Mouse (Mus musculus) cerebellum, adult 9-10 months (tissue): ENCODE measurements around the gene Tpo.

Experiments
- DNase-seq: peaks from one replicate; pipeline ENCODE4 v3.0.0; 2022

Tpo gene

GRCm38 (mm10) chr12:30069321-30069720, 63.1 kb downstream of the Tpo start:
- DNase-seq: no peak

- DNase-seq: no peak
Observed at GRCm38 (mm10) chr12:30067806-30068205, 64.6 kb downstream of the Tpo start.

GRCm38 (mm10) chr12:30062118-30062505, 70.3 kb downstream of the Tpo start:
- DNase-seq: no peak

DNA sequence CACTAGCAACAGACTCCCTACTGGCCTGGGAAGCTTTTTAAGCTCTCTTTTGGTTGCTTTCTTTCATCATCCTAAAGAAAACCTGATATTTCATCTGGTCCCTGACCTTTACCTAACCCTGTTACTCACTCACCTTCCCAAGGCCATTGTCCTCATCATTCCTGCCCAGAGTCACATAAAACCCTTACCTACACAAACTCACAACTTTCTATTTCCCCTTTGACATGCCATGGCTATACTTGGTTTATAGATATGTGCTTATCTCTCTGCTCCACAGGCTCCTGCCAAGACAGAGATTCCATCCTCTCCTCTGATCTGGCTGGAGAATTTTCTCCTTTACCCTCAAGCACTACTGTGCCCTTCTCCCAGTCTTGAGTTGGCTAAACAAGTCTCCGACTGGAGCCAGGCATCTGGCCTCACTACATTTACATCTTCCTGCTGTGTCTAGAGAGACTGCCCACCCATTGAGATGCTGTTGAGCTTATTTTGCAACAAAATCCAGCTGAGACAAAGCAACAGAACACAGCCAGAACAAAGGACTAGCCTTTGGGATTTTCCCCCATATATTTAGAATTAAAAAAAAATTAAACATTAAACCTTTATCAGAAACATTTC, 70.8 kb downstream of the Tpo start:
- DNase-seq: no peak

DNA sequence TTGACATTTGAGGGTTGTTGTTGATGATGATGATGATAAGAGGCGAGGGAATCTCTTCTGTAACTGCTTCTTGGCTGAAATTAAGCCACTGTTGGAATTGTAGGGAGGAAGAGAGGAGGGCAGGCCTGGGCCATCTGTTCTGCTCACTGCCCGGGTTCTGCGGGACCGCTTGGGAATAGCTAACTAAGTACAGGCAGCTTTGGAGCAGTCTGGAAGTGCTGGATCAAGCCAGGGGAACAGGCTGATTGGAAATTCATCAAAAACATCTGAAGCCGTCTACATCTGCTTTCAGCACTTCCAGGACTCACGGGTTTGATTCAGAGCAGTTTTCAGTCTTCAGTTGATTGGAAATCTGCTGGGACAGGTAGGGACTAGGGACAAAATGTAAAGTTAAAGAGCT, 74.4 kb downstream of the Tpo start:
- no peak for DNase-seq

DNA sequence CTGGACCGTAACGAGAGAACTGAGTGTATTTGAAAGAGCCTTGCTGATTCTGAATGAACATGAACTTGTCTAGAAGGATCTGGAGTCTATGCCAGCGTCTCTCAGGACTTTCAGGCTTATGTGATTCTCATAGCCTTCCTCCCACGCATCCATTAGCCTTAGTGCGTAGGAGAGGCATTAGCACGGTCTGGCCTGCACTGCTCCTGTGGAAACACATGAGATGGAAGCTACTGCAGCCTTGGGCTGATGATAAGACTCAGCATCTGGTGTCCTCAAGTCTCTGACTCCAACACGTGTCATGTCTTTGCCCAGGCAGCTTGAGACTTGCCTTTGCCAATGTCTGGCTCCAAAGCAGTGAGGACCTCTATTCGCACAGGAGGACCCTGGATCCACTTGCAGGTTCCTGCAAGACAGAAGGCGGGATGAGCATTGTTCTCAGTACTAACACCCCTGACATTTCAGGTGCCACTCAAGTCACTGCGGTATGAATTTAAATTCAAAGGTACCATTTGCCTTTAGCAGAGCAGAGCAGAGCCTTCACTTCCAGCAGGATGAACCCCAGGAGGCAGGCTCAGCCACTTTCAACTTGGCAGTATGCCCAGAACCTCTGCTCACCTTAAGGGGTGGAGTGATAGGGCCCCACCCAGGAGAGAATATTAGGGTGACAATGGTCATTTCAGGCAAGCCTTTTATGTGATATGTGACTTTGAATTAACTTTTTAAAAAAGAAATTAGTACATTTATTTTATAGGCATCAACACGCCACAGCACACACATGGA, 77.5 kb downstream of the Tpo start:
- DNase-seq: no peak

DNA sequence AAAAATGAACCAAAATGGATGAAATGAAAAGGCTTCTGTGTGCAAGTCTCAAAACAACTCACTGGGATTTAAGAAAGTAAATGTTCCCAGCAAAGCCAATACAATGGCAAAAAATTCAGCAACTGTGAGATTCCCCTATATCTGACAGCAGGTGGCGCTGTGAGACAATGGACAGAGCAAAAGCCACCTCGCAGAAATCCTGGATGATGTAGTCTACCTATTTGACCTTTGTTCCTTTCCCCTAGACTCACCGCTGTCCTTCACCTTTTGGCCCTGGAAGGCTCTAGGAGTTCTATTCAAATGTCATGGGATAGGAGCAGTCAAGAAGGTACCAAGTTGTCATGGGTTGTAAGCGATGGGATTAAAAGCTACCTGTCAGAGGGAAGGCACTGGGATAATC, 82.2 kb downstream of the Tpo start:
- DNase-seq: peak; percentile 55

GRCm38 (mm10) chr12:30049818-30050217, 82.6 kb downstream of the Tpo start:
- DNase-seq: no peak

DNA sequence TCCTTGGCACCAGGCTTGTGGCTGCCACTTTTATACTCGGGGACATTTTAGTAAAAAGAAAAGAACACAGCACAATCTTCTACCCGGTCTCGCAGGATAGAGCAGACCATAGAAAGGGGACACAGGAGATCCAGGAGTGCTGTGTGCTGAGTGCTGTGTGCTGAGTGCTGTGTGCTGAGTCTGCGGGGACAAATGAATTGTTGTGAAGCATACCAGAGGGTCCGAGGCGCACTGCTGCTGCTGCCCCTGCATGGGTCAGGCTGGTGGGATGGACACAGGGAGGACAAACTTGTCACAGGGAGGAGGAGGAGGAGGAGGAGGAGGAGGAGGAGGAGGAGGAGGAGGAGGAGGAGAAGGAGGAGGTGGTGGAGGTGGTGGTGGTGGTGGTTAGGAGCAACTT, 83.6 kb downstream of the Tpo start:
- no peak for DNase-seq

- DNase-seq: peak; percentile 14
Observed at GRCm38 (mm10) chr12:30040150-30040549, 92.3 kb downstream of the Tpo start.

DNA sequence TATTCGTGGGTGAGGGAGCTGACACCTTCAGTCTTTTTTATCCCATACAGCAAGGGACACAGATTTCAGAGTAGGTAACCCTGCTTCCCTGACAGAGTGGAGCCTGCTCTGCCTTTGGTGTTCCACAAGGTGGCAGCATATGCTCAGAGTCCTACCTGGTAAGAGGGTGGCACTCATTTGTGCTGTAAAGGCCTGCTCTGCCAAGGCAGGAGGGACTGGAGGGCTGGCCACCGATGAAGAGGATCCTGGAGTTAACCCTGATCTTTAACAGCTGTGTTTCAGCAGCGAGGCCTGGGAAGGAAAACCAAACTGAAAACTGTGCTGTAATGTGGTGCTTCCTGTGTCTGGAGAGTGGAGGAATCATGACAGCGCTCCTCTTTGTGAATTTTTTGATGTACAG, 92.9 kb downstream of the Tpo start:
- peak; percentile 22 for DNase-seq

DNA sequence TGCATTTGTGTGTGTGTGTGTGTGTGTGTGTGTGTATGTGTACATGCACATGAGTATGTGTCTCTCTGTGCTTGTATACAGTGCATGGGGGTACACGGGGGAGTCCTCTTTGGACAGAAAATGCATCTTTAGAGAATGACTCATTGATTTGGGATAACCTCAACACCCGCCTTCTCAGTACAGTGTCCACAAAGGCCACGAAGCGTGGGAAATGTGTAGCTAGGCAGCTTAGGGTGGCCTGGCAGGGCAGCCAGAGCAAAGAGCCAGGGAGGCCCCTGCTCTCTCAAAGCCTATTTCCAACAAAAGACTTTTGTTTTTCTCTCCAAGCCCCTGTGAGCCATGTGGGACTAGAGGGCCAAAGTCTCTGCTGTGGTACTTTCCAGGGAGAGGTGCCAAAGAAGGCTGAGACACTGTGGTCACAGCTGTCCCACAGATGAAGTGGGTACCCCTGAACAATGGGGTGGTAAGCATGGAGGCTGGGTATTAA, 95.8 kb downstream of the Tpo start:
- DNase-seq: no peak

DNA sequence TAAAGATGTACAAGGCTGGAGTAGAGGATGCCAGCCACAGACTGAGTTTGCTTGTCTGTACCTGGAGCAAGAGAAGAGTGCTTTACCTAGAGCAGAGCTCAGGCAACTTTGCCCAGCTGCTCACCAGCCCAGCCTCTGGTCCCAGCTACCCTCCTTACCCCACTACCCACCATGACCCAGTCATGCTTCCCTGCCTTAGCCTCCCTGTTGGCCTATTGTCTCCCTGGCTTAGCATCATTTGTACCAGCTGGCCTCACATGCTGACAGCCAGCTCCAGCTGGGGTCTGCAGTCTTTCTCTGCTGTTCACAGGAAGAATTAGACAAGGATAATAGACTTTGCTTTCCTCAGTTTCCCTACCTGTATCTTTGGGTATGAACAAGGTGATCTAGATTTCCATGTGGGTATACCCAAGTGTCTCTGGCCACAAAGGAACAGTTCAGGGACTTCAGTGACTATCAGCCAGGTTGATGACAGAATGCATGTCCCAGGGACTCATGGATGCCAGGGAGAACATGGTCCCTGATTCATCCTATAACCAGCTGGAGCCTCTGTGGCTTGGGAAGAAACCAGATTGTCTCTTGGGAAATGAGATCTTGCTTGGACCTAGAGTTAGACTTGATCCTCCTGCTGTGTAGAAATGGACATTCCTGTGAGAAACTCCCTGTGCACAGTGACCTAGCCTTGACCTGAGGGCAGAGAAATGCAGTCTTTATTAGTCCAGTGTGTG, 96.4 kb downstream of the Tpo start:
- no peak for DNase-seq

- no peak for DNase-seq
Observed at GRCm38 (mm10) chr12:30035406-30035805, 97.0 kb downstream of the Tpo start.

DNA sequence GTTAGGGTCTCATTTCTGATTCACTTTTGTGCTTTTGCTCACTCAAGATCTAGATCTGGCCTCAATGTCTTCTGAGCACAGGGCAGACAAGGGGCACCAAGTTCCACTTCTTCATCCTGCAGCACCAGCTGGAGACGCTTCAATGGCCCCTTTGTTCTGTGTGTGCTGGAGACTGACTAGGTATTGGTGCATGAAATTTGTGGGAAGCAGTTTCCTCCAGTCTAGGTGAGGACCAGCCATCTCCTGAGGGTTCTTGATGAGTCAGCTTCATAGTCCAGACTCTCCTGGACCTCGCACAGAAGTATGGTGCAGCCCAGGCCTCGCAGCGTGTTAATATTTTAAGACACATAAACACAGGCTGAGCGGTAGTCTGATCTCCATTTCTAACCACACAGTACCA, 97.7 kb downstream of the Tpo start:
- DNase-seq: no peak

DNA sequence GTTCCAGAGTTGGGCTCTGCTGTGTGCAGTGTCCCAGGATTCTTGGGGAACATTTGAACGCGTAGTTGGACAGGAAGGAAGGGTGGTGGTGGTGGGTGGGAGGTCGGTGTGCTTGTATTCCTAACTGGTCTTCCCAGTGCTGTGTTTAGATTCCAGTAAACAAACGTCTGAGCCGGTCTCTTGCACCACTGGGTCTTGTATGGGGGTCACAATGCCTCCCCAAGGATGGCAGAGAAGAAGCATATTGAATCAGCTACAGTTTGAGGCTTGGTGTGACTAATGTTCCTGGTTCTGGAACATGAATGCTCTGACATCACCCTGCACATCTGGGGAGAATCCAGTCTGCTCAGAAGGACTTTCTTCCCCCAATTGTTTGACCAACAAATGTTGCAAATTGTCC, 101.9 kb downstream of the Tpo start:
- DNase-seq: no peak

DNA sequence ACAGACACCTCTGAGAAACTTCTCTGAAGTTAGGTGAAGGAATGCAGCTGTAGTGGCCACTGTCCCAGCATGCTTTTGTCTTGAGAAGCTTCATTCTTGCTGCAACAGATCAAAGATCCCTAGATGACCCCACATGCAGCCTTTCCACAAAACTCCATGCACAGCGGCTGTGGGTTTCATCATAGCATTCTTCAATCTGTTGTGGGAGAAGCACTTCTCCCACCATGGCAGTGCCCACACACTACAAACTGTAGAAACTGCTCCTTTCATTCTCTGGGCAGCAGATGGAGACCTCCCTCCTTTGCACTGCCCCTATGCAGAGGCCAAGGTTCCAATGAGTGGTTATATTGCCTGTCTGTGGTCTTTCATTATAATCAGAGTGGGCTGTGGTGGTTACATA, 103.3 kb downstream of the Tpo start:
- no peak for DNase-seq

DNA sequence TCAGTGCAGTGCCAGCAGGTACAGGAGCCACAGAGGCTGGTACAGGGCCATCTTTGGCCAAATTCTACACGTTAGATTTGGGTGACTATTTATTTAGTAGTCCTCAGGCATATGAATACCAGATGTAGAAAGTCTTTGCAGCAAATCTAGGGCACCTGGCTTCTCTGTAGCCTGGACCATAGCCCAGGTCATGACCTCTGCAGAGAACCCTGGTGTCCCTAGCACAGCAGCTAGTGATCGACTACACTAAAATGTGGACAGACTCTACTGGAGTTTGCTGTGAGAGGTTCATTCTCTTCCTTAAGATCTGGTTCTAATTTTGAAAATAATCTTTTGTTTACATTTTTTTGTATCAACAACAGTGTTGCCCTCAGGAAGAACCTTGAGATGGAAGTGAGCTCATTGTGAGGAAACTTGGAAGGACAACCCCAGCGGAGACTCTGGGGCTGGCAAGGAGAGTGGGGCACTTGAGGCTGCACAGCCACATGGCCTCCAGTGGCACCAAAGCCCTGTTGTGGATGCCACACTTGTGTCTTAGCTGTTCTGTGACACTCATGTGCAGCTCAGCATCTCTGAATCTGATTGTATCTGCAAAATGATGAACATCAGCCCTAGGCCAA, 104.6 kb downstream of the Tpo start:
- DNase-seq: no peak

- DNase-seq: no peak
Observed at GRCm38 (mm10) chr12:30024264-30024825, 108.1 kb downstream of the Tpo start.

DNA sequence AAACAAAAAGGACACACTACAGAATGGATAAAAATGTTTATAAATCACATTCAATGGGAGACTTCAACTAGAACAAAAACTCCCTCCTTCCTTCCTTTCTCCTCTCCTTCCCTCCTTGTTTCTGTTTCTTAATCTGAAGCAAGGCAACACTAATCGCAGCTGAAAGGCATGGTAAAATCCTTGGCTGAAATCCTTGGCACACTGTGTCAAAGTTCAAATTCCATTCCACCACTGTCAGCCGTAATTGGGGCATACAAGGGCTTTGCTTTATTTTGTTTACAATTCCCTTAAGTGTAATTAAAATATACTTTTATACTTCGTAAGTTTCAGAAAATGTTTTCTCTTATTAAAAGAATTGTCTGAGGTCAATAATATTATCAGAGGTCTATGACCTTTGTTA, 108.9 kb downstream of the Tpo start:
- DNase-seq: no peak

- DNase-seq: no peak
Observed at GRCm38 (mm10) chr12:30020447-30020846, 112.0 kb downstream of the Tpo start.

GRCm38 (mm10) chr12:30017131-30017530, 115.3 kb downstream of the Tpo start:
- no peak for DNase-seq

DNA sequence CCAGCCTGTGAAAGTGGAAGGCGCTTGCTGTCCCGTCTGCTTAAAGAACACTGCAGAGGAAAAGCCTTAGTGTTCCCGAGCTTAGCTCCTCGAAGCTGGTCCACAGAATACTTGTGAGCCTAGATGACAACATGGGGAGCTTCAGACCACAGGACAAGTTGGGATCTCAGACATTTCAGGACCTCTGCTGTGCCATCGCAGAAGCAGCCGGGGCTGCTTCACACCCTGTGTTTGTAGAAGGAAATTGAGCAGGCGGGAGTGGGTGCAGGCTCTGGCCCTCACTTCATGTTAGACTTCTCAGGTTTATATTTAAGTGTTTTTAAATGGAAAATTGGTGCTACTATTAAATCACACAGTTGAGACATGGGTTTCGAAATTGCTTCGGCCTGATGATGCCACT, 116.9 kb downstream of the Tpo start:
- no peak for DNase-seq
